Mouse (Mus musculus): ENCODE results near the gene Ascc2. TPM values are rescaled to one million over a fixed set of nuclear protein-coding genes. Genes with fewer than 3 reads are reported as not detected.

Gene Ascc2
- polyA plus RNA-seq, 1 experiment from 2014 or later: 36.2 TPM

- Histone ChIP-seq H3K27ac (ENCODE audit: low read depth, low read length) (no peak overlapping the region), H3K4me2 (replicated peaks; ENCODE audit: low read depth, low read length) (no peak overlapping the region), H3K4me3 (ENCODE audit: low read length) (no peak overlapping the region), H3K27me3 (ENCODE audit: control insufficient read depth, insufficient read depth, low read length) (no peaks in the 10 kb centered on the region), H3K4me1 (ENCODE audit: control insufficient read depth, insufficient read depth, low read length) (0 out of 2 replicates have a peak, but pooled peaks cover 2% of the 10 kb centered on the region), H3K36me3 (ENCODE audit: control insufficient read depth, insufficient read depth, low read length) (no peaks in the 10 kb centered on the region), H3K9ac (ENCODE audit: low read depth, low read length) (no peak overlapping the region), H3K9me3 (ENCODE audit: control insufficient read depth, low read length) (no peaks in the 10 kb centered on the region; the same call in 1 of the 2 replicates)
- no peak for ATAC-seq (ENCODE audit: low FRiP score, low TSS enrichment)
- WGBS: 86% methylated on average over 5 of the region's 5 CpGs
Observed at GRCm38 (mm10) chr11:4716530-4717236, 79.1 kb downstream of the Ascc2 start.

GRCm38 (mm10) chr11:4718548-4718947 lies 81.0 kb downstream of the Ascc2 start:
- no peak overlapping the region for H3K9ac ChIP-seq (ENCODE audit: low read depth, low read length)
- H3K27ac ChIP-seq (ENCODE audit: low read depth, low read length): no peak overlapping the region
- no peaks in the 10 kb centered on the region; the same call in 1 of the 2 replicates for H3K9me3 ChIP-seq (ENCODE audit: control insufficient read depth, low read length)
- H3K27me3 ChIP-seq (ENCODE audit: control insufficient read depth, insufficient read depth, low read length): no peaks in the 10 kb centered on the region
- 79% methylated on average over 5 of the region's 5 CpGs for WGBS
- ATAC-seq (ENCODE audit: low FRiP score, low TSS enrichment): no peak
- no peak overlapping the region for H3K4me3 ChIP-seq (ENCODE audit: low read length)
- no peaks in the 10 kb centered on the region for H3K36me3 ChIP-seq (ENCODE audit: control insufficient read depth, insufficient read depth, low read length)
- 0 out of 2 replicates have a peak, but pooled peaks cover 3% of the 10 kb centered on the region for H3K4me1 ChIP-seq (ENCODE audit: control insufficient read depth, insufficient read depth, low read length)
- no peak overlapping the region for H3K4me2 ChIP-seq (replicated peaks; ENCODE audit: low read depth, low read length)

GRCm38 (mm10) chr11:4719961-4720360 lies 82.4 kb downstream of the Ascc2 start:
- no peak overlapping the region for H3K4me3 ChIP-seq (ENCODE audit: low read length)
- 0 out of 2 replicates have a peak, but pooled peaks cover 3% of the 10 kb centered on the region for H3K4me1 ChIP-seq (ENCODE audit: control insufficient read depth, insufficient read depth, low read length)
- no peak overlapping the region for H3K9ac ChIP-seq (ENCODE audit: low read depth, low read length)
- peaks cover 3% of the 10 kb centered on the region; the same call in 1 of the 2 replicates for H3K36me3 ChIP-seq (ENCODE audit: control insufficient read depth, insufficient read depth, low read length)
- H3K27me3 ChIP-seq (ENCODE audit: control insufficient read depth, insufficient read depth, low read length): no peaks in the 10 kb centered on the region
- H3K27ac ChIP-seq (ENCODE audit: low read depth, low read length): no peak overlapping the region
- ATAC-seq (ENCODE audit: low FRiP score, low TSS enrichment): no peak
- no peaks in the 10 kb centered on the region; the same call in 1 of the 2 replicates for H3K9me3 ChIP-seq (ENCODE audit: control insufficient read depth, low read length)
- H3K4me2 ChIP-seq (replicated peaks; ENCODE audit: low read depth, low read length): no peak overlapping the region
- 92% methylated on average over 9 of the region's 9 CpGs for WGBS

GRCm38 (mm10) chr11:4720393-4720792 lies 82.8 kb downstream of the Ascc2 start:
- Histone ChIP-seq H3K4me1 (ENCODE audit: control insufficient read depth, insufficient read depth, low read length) (0 out of 2 replicates have a peak, but pooled peaks cover 3% of the 10 kb centered on the region), H3K27me3 (ENCODE audit: control insufficient read depth, insufficient read depth, low read length) (no peaks in the 10 kb centered on the region), H3K4me3 (ENCODE audit: low read length) (no peak overlapping the region), H3K4me2 (replicated peaks; ENCODE audit: low read depth, low read length) (no peak overlapping the region), H3K36me3 (ENCODE audit: control insufficient read depth, insufficient read depth, low read length) (peaks cover 4% of the 10 kb centered on the region; the same call in 1 of the 2 replicates), H3K27ac (ENCODE audit: low read depth, low read length) (no peak overlapping the region), H3K9ac (ENCODE audit: low read depth, low read length) (no peak overlapping the region), H3K9me3 (ENCODE audit: control insufficient read depth, low read length) (no peaks in the 10 kb centered on the region; the same call in 1 of the 2 replicates)
- 59% methylated on average over 11 of the region's 11 CpGs for WGBS
- no peak for ATAC-seq (ENCODE audit: low FRiP score, low TSS enrichment)

- Histone ChIP-seq H3K9ac (ENCODE audit: low read depth, low read length) (no peak overlapping the region), H3K36me3 (ENCODE audit: control insufficient read depth, insufficient read depth, low read length) (peaks cover 7% of the 10 kb centered on the region; the same call in 1 of the 2 replicates), H3K4me1 (ENCODE audit: control insufficient read depth, insufficient read depth, low read length) (0 out of 2 replicates have a peak, but pooled peaks cover 3% of the 10 kb centered on the region), H3K27me3 (ENCODE audit: control insufficient read depth, insufficient read depth, low read length) (no peaks in the 10 kb centered on the region), H3K4me2 (replicated peaks; ENCODE audit: low read depth, low read length) (no peak overlapping the region), H3K9me3 (ENCODE audit: control insufficient read depth, low read length) (no peaks in the 10 kb centered on the region; the same call in 1 of the 2 replicates), H3K4me3 (ENCODE audit: low read length) (no peak overlapping the region), H3K27ac (ENCODE audit: low read depth, low read length) (no peak overlapping the region)
- no peak for ATAC-seq (ENCODE audit: low FRiP score, low TSS enrichment)
- WGBS: 43% methylated on average over 7 of the region's 7 CpGs
Observed at GRCm38 (mm10) chr11:4720900-4721580, 83.5 kb downstream of the Ascc2 start.

- Histone ChIP-seq H3K27ac (ENCODE audit: low read depth, low read length) (no peak overlapping the region), H3K36me3 (ENCODE audit: control insufficient read depth, insufficient read depth, low read length) (peaks cover 7% of the 10 kb centered on the region; the same call in 1 of the 2 replicates), H3K4me1 (ENCODE audit: control insufficient read depth, insufficient read depth, low read length) (0 out of 2 replicates have a peak, but pooled peaks cover 3% of the 10 kb centered on the region), H3K9me3 (ENCODE audit: control insufficient read depth, low read length) (no peaks in the 10 kb centered on the region; the same call in 1 of the 2 replicates), H3K4me2 (replicated peaks; ENCODE audit: low read depth, low read length) (no peak overlapping the region), H3K27me3 (ENCODE audit: control insufficient read depth, insufficient read depth, low read length) (no peaks in the 10 kb centered on the region), H3K4me3 (ENCODE audit: low read length) (no peak overlapping the region), H3K9ac (ENCODE audit: low read depth, low read length) (no peak overlapping the region)
- ATAC-seq (ENCODE audit: low FRiP score, low TSS enrichment): no peak
- 53% methylated on average over 8 of the region's 8 CpGs for WGBS
Observed at GRCm38 (mm10) chr11:4721728-4722127, 84.2 kb downstream of the Ascc2 start.

GRCm38 (mm10) chr11:4729603-4730002 lies 92.1 kb downstream of the Ascc2 start:
- ATAC-seq (ENCODE audit: low FRiP score, low TSS enrichment): no peak
- peaks cover 7% of the 10 kb centered on the region; the same call in 1 of the 2 replicates for H3K36me3 ChIP-seq (ENCODE audit: control insufficient read depth, insufficient read depth, low read length)
- 56% methylated on average over 12 of the region's 12 CpGs for WGBS

GRCm38 (mm10) chr11:4730096-4730495 lies 92.5 kb downstream of the Ascc2 start:
- Histone ChIP-seq H3K4me3 (ENCODE audit: low read length) (no peak overlapping the region), H3K27ac (ENCODE audit: low read depth, low read length) (no peak overlapping the region), H3K36me3 (ENCODE audit: control insufficient read depth, insufficient read depth, low read length) (0 out of 2 replicates have a peak, but pooled peaks cover 4% of the 10 kb centered on the region), H3K9ac (ENCODE audit: low read depth, low read length) (no peak overlapping the region), H3K9me3 (ENCODE audit: control insufficient read depth, low read length) (no peaks in the 10 kb centered on the region), H3K4me2 (replicated peaks; ENCODE audit: low read depth, low read length) (no peak overlapping the region), H3K4me1 (ENCODE audit: control insufficient read depth, insufficient read depth, low read length) (no peaks in the 10 kb centered on the region), H3K27me3 (ENCODE audit: control insufficient read depth, insufficient read depth, low read length) (no peaks in the 10 kb centered on the region)
- WGBS: 79% methylated on average over 6 of the region's 6 CpGs
- ATAC-seq (ENCODE audit: low FRiP score, low TSS enrichment): no peak

More at GRCm38 (mm10) chr11:4729603-4730002, 92.1 kb downstream of the Ascc2 start:
- Histone ChIP-seq H3K9ac (ENCODE audit: low read depth, low read length) (no peak overlapping the region), H3K9me3 (ENCODE audit: control insufficient read depth, low read length) (no peaks in the 10 kb centered on the region), H3K4me1 (ENCODE audit: control insufficient read depth, insufficient read depth, low read length) (no peaks in the 10 kb centered on the region), H3K27ac (ENCODE audit: low read depth, low read length) (no peak overlapping the region), H3K27me3 (ENCODE audit: control insufficient read depth, insufficient read depth, low read length) (no peaks in the 10 kb centered on the region), H3K4me2 (replicated peaks; ENCODE audit: low read depth, low read length) (no peak overlapping the region), H3K4me3 (ENCODE audit: low read length) (no peak overlapping the region)

- ATAC-seq (ENCODE audit: low FRiP score, low TSS enrichment): no peak
- H3K4me1 ChIP-seq (ENCODE audit: control insufficient read depth, insufficient read depth, low read length): no peaks in the 10 kb centered on the region
- H3K27ac ChIP-seq (ENCODE audit: low read depth, low read length): no peak overlapping the region
- no peak overlapping the region for H3K9ac ChIP-seq (ENCODE audit: low read depth, low read length)
- 68% methylated on average over 5 of the region's 5 CpGs for WGBS
- H3K4me2 ChIP-seq (replicated peaks; ENCODE audit: low read depth, low read length): no peak overlapping the region
- no peaks in the 10 kb centered on the region for H3K9me3 ChIP-seq (ENCODE audit: control insufficient read depth, low read length)
- H3K4me3 ChIP-seq (ENCODE audit: low read length): no peak overlapping the region
- H3K27me3 ChIP-seq (ENCODE audit: control insufficient read depth, insufficient read depth, low read length): no peaks in the 10 kb centered on the region
- H3K36me3 ChIP-seq (ENCODE audit: control insufficient read depth, insufficient read depth, low read length): no peaks in the 10 kb centered on the region
Observed at GRCm38 (mm10) chr11:4730913-4731312, 93.4 kb downstream of the Ascc2 start.

Data from kidney, embryonic 14.5 days (tissue).